In genomic region chr17:26089905-26090632, GRCm38 (mm10) we compare ENCODE assay signal across 8 mouse cellular contexts. TPM values are rescaled to one million over a fixed set of nuclear protein-coding genes. Genes with fewer than 3 reads are reported as not detected.
A peak's percentile ranks its signal among the peaks of the same experiment; 100 is the strongest.
DNase-seq lines count a peak whose midpoint lies in the region; ATAC-seq and TF ChIP-seq lines count a peak whose summit lies in the region.

Decr2 (minus strand) TSS chr17:26090337.

- H3K36me3 ChIP-seq in kidney, embryonic 14.5 days (ENCODE audit: control insufficient read depth, insufficient read depth, low read length) = peaks cover 12% of the 10 kb centered on the region; the same call in 1 of the 2 replicates
- peaks cover 24% of the 10 kb centered on the region for H3K36me3 ChIP-seq in limb, embryonic 15.5 days

- 0 out of 2 replicates have a peak, but pooled peaks have one; percentile 18 for TF ChIP-seq POLR2A in bone marrow macrophage, adult 2 months (IDR thresholded peaks at IDR 0.05; ENCODE audit: borderline replicate concordance, low read depth, low read length)
- peak; percentile 80; the same call in 1 of the 2 replicates for TF ChIP-seq POLR2A in embryonic fibroblast, embryonic 13.5 days (IDR thresholded peaks at IDR 0.05; ENCODE audit: low read depth, low read length)

- H3K4me3 ChIP-seq in bone marrow macrophage, adult 2 months (ENCODE audit: insufficient read depth, low read length) = peak within 1 kb of the TSS; percentile 95
- H3K4me3 ChIP-seq in embryonic fibroblast, embryonic 13.5 days (ENCODE audit: insufficient read depth, low read length) = peak within 1 kb of the TSS; percentile 55
- H3K4me3 ChIP-seq in kidney, embryonic 14.5 days (ENCODE audit: low read length) = peak within 1 kb of the TSS; percentile 45
- peak within 1 kb of the TSS; percentile 63 for H3K4me3 ChIP-seq in limb, embryonic 15.5 days

- peak; percentile 94 for TF ChIP-seq CTCF in bone marrow macrophage, adult 2 months (IDR thresholded peaks at IDR 0.05; ENCODE audit: low read depth, low read length)
- TF ChIP-seq CTCF in embryonic fibroblast, embryonic 13.5 days (IDR thresholded peaks at IDR 0.05; ENCODE audit: borderline replicate concordance, insufficient read depth, low read length) = peak; percentile 45; the same call in 1 of the 2 replicates

- peak; percentile 92 for ATAC-seq in kidney, embryonic 14.5 days (ENCODE audit: low FRiP score, low TSS enrichment)
- ATAC-seq in limb, embryonic 15.5 days (ENCODE audit: insufficient number of reproducible peaks, low FRiP score, low TSS enrichment, low read depth) = peak; percentile 85

- H3K4me2 ChIP-seq in kidney, embryonic 14.5 days (replicated peaks; ENCODE audit: low read depth, low read length) = peak within 1 kb of the TSS; percentile 68
- H3K4me2 ChIP-seq in limb, embryonic 15.5 days = peak within 1 kb of the TSS; percentile 73

- H3K9me3 ChIP-seq in kidney, embryonic 14.5 days (ENCODE audit: control insufficient read depth, low read length) = no peaks in the 10 kb centered on the region
- no peaks in the 10 kb centered on the region for H3K9me3 ChIP-seq in limb, embryonic 15.5 days

- H3K9ac ChIP-seq in kidney, embryonic 14.5 days (ENCODE audit: low read depth, low read length) = peak within 1 kb of the TSS; percentile 68
- peak within 1 kb of the TSS; percentile 58 for H3K9ac ChIP-seq in limb, embryonic 15.5 days

- peak; percentile 91 for DNase-seq in A20 (ENCODE audit: low read depth, low spot score)
- peak; percentile 87 to 90 for DNase-seq in heart, adult 9 months (ENCODE audit: low spot score in 2 of 2)
- DNase-seq in monocyte, adult 2 months (ENCODE audit: low read depth in 1 of 2, low spot score in 2 of 2) = peak; percentile 48 to 63
- DNase-seq in spleen, postnatal 36 days (ENCODE audit: low spot score in 2 of 2) = peak; percentile 74 to 78

- H3K27me3 ChIP-seq in kidney, embryonic 14.5 days (ENCODE audit: control insufficient read depth, insufficient read depth, low read length) = no peaks in the 10 kb centered on the region
- H3K27me3 ChIP-seq in limb, embryonic 15.5 days = no peaks in the 10 kb centered on the region

- 1% methylated on average over 32 of the region's 32 CpGs for WGBS in kidney, embryonic 14.5 days
- 1% methylated on average over 32 of the region's 32 CpGs for WGBS in limb, embryonic 15.5 days

- peak within 1 kb of the TSS; percentile 53 for H3K27ac ChIP-seq in bone marrow macrophage, adult 2 months (ENCODE audit: insufficient read depth, low read depth, low read length)
- peak within 1 kb of the TSS; percentile 39 for H3K27ac ChIP-seq in embryonic fibroblast, embryonic 13.5 days (ENCODE audit: insufficient read depth, low read length)
- H3K27ac ChIP-seq in kidney, embryonic 14.5 days (ENCODE audit: low read depth, low read length) = peak within 1 kb of the TSS; percentile 87
- peak within 1 kb of the TSS; percentile 88 for H3K27ac ChIP-seq in limb, embryonic 15.5 days

- H3K4me1 ChIP-seq in bone marrow macrophage, adult 2 months (ENCODE audit: control insufficient read depth, insufficient read depth, low read length) = peaks cover 3% of the 10 kb centered on the region; the same call in 1 of the 2 replicates
- H3K4me1 ChIP-seq in embryonic fibroblast, embryonic 13.5 days (ENCODE audit: control insufficient read depth, insufficient read depth, low read length) = no peaks in the 10 kb centered on the region
- peaks cover 7% of the 10 kb centered on the region; the same call in 1 of the 2 replicates for H3K4me1 ChIP-seq in kidney, embryonic 14.5 days (ENCODE audit: control insufficient read depth, insufficient read depth, low read length)
- H3K4me1 ChIP-seq in limb, embryonic 15.5 days = peaks cover 17% of the 10 kb centered on the region

RNA-seq across cellular contexts. Expression of gene Decr2, which starts in this region (rescaled TPM):
- 29.0 and 30.7 TPM in 2 replicates for polyA plus RNA-seq in bone marrow macrophage, adult 2 months (2012; ENCODE audit: insufficient read depth, insufficient read length, missing spikeins)
- 28.2 and 30.9 TPM in 2 replicates for polyA plus RNA-seq in embryonic fibroblast, embryonic 13.5 days (2011; ENCODE audit: insufficient read length, low read depth, missing spikeins)
- polyA plus RNA-seq in kidney, embryonic 14.5 days (2014; fragmentation: Nextera tagmentation; extraction: Ambion mirVana) = 24.6 and 35.1 TPM in 2 replicates
- 39.8 and 40.9 TPM in 2 replicates for polyA plus RNA-seq in limb, embryonic 15.5 days (2015; fragmentation: Nextera tagmentation; extraction: Ambion mirVana)

Comparison
In these comparisons a context has a peak if more than half of its experiments do, and no peak if none do; other contexts are left out.
1. Peak in every context shown above with its lines: DNase-seq, ATAC-seq, H3K4me3 ChIP-seq and H3K27ac ChIP-seq.
2. H3K4me3 ChIP-seq: peak in every context shown above with its lines; median percentile 95 in bone marrow macrophage, adult 2 months; 63 in limb, embryonic 15.5 days; 55 in embryonic fibroblast, embryonic 13.5 days; 45 in kidney, embryonic 14.5 days.